Mouse (Mus musculus) cerebellum, adult 18-20 months (tissue): Measurements from ENCODE around the gene Srsf5.
"Not testable (repeated sequence)": the region's sequence is repeated elsewhere in the genome, so short reads cannot be mapped to it uniquely, and the experiment has no call there.

ENCODE experiments used
- DNase-seq, 2 experiments: peaks; one replicate each; pipeline ENCODE4 v3.0.0; 2021

Gene Srsf5

GRCm38 (mm10) chr12:80945334-80945995, at the start of gene Srsf5:
Gene Srsf5 (plus strand): TSS chr12:80945504.
- peak; percentile 96 to 98 for DNase-seq

DNA sequence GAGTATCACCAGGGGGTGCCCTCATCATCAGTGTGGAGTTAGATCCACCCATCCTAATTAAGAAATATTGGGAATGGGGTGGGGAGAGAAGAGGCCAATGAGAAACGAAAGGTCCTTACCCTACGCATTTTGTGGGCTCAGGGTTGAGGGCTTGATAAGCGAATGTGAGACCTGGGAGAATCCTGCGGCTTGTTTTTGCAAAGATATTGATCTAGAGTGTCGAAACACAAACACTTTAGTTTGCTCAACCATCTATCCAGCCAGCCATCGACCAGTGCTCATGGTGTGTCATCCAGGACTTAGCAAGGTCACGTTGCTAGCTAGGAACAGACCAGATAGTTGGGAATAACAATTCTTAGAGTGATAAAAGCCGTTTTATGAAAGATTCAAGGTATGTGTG, 35.7 kb upstream of the Srsf5 start:
- no peak for DNase-seq

- no peak for DNase-seq
These were observed 27.5 kb upstream of the Srsf5 start for GRCm38 (mm10) chr12:80917764-80918163.

- no peak for DNase-seq
These were observed 24.0 kb upstream of the Srsf5 start for GRCm38 (mm10) chr12:80921301-80921700.

DNA sequence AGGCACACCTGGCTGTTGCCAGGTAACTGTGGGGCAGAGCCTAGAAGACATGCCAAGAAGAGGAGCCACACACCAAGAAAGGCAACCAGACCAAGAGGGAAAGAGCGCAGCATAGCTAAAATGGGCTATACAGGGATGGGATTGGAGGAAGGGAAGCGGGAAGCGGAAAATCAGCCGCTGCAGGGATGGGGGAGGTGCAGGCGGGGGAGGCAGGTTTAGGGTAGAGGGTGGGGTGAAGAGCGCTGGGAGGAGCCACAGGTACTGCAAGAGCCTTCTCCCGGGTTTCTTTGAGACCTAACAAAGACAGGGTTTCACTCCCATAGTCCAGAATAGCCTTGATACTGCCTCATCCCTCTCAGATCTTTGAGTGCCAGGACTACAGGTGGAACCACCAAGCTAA, 22.4 kb upstream of the Srsf5 start:
- DNase-seq: no peak

DNA sequence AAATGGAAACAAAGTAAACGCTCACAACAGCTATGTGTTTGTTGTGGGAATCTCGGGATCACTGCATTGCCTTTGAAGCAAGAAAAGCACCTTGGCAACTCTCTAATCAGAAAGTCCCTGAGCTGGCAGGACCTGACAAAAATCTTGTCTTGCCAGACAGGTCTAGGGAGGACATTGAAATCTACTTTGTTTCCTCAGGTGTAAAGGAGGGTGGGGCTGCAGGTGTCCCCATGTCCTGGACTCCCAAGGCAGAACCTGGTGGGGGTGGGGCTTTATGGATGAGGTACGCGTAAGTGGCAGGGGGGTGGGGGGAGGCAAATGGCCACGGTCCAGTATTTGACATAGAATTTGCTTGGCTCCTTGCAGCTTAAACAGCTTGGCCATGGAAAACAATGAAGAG, 21.7 kb upstream of the Srsf5 start:
- DNase-seq: no peak

DNA sequence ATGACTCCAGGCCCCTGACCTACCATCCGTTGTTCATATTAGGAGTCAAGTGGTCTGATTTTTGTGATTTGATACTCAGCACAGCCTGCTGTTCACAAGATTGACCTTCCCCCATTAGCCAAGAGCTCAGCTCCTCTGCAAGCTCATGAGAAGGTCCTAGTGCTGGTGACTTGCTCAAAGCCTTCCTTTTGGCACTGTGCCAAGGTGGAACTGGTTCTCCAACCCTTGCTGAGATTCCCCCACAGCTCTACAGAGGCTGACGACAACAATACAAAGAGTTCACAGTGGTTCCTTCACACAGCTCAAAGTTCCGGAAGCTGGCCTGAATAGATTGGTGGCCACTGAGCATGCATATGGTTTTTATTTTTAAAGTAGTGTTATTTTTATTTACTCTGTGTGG, 21.1 kb upstream of the Srsf5 start:
- DNase-seq: no peak

GRCm38 (mm10) chr12:80925919-80926318, 19.4 kb upstream of the Srsf5 start:
- DNase-seq: no peak

DNA sequence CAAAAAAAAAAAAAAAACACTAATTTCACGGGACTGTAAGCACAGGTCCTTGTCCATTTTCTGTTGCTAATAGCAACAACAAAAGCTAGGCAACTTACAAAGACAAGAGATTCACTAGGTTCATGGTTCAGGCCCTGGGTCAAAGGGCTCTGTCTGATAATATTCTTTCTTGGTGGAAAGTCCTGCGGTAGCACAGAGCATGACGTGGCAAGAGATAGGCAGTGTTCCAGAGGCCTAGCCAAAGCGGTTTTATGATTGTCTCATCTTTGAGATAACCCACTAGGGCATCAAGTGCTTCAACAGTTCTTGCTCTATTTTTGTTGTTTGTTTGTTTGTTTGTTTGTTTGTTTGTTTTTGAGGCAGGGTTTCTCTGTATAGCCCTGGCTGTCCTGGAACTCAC, 18.8 kb upstream of the Srsf5 start:
- no peak for DNase-seq

GRCm38 (mm10) chr12:80927518-80927917, 17.8 kb upstream of the Srsf5 start:
- DNase-seq: no peak

DNA sequence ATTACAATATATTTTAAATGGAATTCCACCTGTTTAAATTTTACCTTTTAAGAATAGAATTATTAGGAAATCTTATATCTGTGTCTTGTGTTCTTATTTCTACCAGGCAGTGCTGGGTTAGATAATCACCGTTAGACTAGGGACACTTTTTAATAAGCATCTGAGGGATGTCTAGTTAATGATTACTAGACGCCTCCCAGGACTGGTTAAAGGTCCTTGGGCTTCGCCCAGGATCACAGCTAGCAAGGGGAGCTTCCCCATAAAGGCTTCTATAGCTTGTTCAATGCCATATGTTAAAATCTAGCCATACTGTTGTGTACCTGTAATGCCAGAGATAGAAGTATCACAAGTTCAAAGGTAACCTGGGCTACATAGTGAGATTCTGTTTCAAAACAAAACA, 16.4 kb upstream of the Srsf5 start:
- no peak for DNase-seq

GRCm38 (mm10) chr12:80930141-80930540, 15.2 kb upstream of the Srsf5 start:
- no peak for DNase-seq

DNA sequence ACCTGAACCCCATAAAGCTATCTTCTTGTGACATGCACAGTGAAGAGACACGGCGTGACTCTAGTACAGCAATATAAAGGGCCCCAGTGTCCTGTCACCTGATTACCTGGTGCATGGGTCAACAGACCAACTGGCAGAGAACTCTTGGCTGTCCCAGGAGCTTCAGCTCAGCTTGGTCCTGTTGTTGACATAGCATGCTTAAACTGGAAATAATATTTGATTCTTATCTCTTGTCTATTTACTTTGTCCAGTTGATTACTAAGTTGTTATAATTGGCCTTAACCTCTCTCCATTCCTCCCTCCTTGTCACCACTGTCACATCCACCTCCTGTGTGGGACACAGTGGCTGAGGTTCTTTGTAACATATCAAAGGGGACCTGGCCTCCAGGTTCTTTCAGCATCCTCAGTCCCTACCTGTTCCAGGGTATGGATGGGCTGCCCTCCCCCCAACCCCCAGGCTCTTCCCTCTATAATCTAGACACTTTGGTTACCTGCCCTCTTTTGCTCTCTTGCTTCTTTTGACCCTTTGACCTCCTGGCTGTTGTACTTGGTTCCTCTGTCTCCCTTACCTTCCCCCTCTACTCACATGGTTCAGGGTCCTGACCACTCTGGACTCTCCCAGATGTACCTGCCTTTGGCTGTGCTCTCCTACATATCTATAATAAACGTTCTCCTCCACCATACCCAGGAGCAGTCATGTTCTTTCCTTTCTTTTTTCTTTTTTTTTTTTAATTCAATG, 13.7 kb upstream of the Srsf5 start:
- DNase-seq: no peak

DNA sequence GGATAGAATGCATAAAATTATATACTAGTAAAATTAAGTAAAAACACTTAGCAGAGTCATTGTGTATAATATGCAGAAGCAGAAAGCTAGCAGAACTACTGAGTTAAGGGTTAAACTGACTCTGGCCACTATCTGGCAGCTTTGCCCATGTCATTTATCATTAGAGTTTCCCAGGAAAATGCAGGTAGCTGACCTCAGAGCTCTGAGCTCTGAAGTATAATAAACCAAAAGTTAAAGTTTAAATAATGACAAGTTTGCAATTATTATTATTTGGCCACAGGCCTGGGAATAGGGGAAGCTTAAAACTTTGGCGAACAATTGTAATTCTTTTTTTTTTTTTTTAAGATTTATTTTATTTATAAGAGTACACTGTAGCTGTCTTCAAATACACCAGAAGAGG, 12.4 kb upstream of the Srsf5 start:
- DNase-seq: no peak

DNA sequence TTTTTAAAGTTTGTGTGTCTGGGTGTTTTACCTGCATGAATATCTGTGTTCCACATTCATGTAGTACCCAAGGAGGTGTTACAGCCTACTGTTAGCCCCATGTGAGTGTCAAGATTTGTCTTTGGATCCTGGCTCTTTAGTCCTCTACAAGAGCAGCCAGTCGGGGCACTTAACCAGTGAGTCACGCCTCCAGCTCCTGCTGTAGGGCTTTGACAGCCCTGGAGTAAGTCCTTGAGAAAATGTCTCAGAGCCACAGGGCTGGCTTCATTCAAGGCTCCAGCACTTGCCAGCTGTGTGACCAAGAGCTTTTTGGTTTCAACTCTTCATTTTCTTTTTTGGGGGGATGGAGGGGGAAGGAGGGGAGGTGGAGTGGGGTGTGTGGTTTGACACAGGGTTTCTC, 8.6 kb upstream of the Srsf5 start:
- DNase-seq: no peak

GRCm38 (mm10) chr12:80937331-80938029, 7.8 kb upstream of the Srsf5 start:
- no peak for DNase-seq

GRCm38 (mm10) chr12:80938642-80939041, 6.7 kb upstream of the Srsf5 start:
- no peak for DNase-seq

DNA sequence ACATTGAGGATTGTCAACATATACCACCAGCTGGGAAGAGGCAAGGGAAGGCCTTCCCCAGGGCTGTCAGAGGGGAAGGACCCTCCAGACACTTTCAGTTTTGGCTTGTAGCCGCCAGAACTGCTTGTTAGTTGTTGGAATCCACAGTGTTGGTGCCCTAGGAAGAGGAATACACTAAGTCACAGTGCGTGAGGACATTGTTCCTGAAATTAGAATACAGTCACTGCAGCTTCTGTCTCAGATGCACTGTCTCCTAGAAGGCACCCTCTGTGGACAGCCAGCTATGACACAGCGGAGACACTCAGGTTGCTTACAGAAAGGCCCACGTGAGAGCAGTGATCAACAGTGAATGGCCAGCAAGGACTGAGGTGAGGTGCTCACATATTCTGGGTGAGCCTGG, 6.1 kb upstream of the Srsf5 start:
- DNase-seq: no peak

DNA sequence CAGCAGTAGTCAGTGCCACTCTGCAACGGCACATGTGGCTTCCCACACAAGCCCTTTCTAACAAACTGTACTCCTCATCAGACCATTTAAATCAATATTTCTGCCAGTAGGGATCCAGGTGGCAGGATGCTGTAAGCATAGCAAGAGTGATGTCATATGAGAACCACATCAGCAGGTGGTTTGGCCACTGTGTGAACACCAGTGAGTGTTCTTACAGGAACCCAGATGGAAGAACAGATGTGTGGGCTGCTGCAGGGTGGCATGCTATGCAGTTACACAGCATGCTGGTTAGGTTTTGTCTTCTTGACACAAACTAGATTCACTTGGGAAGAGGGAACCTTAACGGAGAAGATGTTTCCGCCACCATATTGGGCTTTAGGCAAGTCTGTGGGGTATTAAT, 3.4 kb upstream of the Srsf5 start:
- no peak for DNase-seq

DNA sequence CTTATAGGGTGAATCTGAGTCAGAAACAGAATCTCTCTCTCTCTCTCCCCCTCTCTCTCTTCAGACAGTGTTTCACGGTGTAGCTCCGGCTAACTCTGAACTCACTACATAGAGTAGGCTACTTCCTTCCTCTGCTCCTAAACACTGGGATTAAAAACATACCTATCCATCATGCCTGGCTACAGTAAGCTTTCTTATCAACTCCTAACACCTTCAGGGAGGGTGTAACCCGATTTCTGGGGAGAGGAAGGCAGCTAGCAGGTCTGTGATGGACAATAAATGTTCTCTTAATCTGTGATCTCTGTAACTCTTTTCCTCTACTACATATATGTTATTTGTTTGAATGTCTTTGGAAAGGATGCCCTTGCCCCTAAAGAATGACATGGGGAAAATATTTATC, 1.9 kb upstream of the Srsf5 start:
- DNase-seq: no peak

DNA sequence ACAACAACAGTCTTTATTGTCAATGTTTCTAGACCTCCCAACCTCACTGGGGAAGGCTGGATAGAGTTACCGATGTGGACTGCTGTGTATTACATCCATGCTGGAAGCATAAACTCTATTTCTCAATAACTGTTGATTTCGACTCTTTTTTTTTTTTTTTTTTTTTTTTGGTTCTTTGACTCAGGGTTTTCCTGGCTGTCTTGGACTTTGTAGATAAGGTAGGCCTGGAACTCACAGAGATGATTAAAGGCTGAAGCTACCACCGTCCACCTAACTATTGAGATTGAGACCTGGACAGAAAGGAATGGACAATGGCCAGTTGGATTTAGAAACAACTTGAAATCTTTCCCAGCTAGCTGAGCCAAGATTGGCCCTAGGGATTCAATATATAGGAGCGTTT, 1.1 kb upstream of the Srsf5 start:
- no peak for DNase-seq

- not testable (repeated sequence) for DNase-seq
These were observed 356 bp upstream of the Srsf5 start for GRCm38 (mm10) chr12:80944963-80945333.

DNA sequence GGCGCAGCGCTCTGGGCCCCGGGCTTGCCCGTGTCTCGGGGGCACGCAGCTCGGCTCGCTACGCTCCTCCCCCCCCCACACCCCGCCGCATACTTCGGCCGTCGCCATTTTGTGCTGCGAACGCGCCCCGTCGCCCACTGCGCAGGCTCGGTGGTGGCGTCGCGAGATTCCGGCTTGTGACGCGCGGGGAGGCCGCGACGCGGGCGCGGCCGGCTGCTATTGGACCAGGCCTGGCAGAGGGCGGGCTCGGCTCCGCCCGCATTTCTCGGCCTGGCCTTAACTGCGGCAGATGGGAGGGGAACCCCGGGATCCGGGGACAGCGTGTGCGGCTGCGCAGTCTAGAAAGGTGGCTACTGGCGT, 672 bp downstream of the Srsf5 start:
- peak; percentile 93 to 97 for DNase-seq

- no peak for DNase-seq
These were observed 2.9 kb downstream of the Srsf5 start for GRCm38 (mm10) chr12:80948202-80948601.
